Mouse (Mus musculus) lung, postnatal 0 days (tissue): Measurements from ENCODE around the gene Prdm16. TPM values are rescaled to one million over a fixed set of nuclear protein-coding genes. Genes with fewer than 3 reads are reported as not detected.

ENCODE experiments used
- ATAC-seq: fragments of 200-750 bp; cut with Nextera tagmentation; 2 replicates; pipeline ENCODE4 v1.8.0; 2017; ENCODE audit warnings: moderate library complexity
- DNase-seq: peaks from one replicate; pipeline ENCODE4 v3.0.0-alpha.2; 2016; ENCODE audit warnings: low spot score
- H3K27ac ChIP-seq: fragments of 300-500 bp; sonication (generic); 2 replicates; pipeline ENCODE4 v1.5.1; 2014; ENCODE audit warnings: antibody characterized with exemption, mild to moderate bottlenecking, low read length, mixed read lengths
- H3K27me3 ChIP-seq: fragments of 300-500 bp; sonication (generic); replicated peaks from 2 replicates; pipeline ENCODE4 v1.6.1; 2014; ENCODE audit warnings: low read length, mixed read lengths; ENCODE audit not compliant: insufficient read depth
- H3K36me3 ChIP-seq: fragments of 300-500 bp; sonication (generic); 2 replicates; pipeline ENCODE4 v1.6.1; 2014; ENCODE audit warnings: low read length, mixed read lengths; ENCODE audit not compliant: insufficient read depth
- H3K4me1 ChIP-seq: fragments of 300-500 bp; sonication (generic); 2 replicates; pipeline ENCODE4 v1.6.1; 2014; ENCODE audit warnings: antibody characterized with exemption, low read depth, low read length, mixed read lengths; ENCODE audit not compliant: insufficient read depth
- H3K4me2 ChIP-seq: fragments of 300-500 bp; sonication (generic); replicated peaks from 2 replicates; pipeline ENCODE4 v1.6.1; 2014; ENCODE audit warnings: low read depth, mild to moderate bottlenecking, low read length, moderate library complexity, mixed read lengths
- H3K4me3 ChIP-seq: fragments of 300-500 bp; sonication (generic); 2 replicates; pipeline ENCODE4 v1.5.1; 2014; ENCODE audit warnings: low read depth, low read length
- H3K9ac ChIP-seq: fragments of 300-500 bp; sonication (generic); replicated peaks from 2 replicates; pipeline ENCODE4 v1.6.1; 2014; ENCODE audit warnings: low read depth, mild to moderate bottlenecking
- H3K9me3 ChIP-seq: fragments of 300-500 bp; sonication (generic); 2 replicates; pipeline ENCODE4 v1.6.1; 2016; ENCODE audit warnings: low read length, mixed read lengths
- CTCF ChIP-seq: IDR thresholded peaks from 2 replicates; pipeline ENCODE4 v1.5.1; 2016; ENCODE audit warnings: antibody characterized with exemption, mild to moderate bottlenecking
- EP300 ChIP-seq: IDR thresholded peaks from 2 replicates; pipeline ENCODE4 v1.6.1; 2016; ENCODE audit warnings: antibody characterized with exemption, mild to moderate bottlenecking, control low read depth
- WGBS: fragments of 180-500 bp; shearing (Covaris S2); extraction: QIAGEN DNeasy Blood & Tissue Kit; methylation state at CpG from one replicate; pipeline ENCODE4 v1.1.7; 2014; 5-methylcytosine and 5-hydroxymethylcytosine counted together
- polyA plus RNA-seq: library from polyadenylated mRNA; unstranded; fragments of >200 nt; fragmentation: Nextera tagmentation; extraction: Ambion mirVana; gene quantifications from 2 replicates; pipeline ENCODE4 v1.2.1, GENCODE M21; 2015

Prdm16 gene
- polyA plus RNA-seq, 1 experiment from 2014 or later, result 15.2 TPM

DNA sequence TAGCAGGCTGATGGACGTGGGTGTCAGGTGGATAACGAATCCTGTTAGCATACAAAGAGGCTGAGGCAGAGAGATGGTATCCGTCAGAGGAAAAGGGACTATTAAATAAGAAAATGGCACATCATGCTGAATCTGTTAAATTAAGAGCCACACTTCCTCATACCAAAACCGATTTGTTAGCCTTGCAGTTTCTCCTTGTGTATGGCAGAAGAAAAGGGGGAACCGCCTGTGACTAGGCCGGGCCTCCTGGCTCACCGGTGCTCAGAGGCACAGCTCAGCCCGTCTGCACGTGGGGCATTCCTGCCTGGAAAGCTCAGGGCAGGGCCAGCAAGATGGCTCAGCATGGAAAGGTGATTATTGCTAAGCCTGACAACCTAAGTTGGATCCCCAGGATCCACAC lies 171.6 kb downstream of the Prdm16 start:
- Histone ChIP-seq H3K9me3 (no peaks in the 10 kb centered on the region), H3K36me3 (no peaks in the 10 kb centered on the region), H3K27me3 (no peaks in the 10 kb centered on the region), H3K4me1 (no peaks in the 10 kb centered on the region), H3K9ac (no peak overlapping the region), H3K27ac (no peak overlapping the region), H3K4me3 (no peak overlapping the region), H3K4me2 (no peak overlapping the region)
- ATAC-seq (no peak), DNase-seq (no peak)
- WGBS, result 58% methylated on average over 9 of the region's 9 CpGs
- TF ChIP-seq CTCF (no peak), EP300 (no peak)

DNA sequence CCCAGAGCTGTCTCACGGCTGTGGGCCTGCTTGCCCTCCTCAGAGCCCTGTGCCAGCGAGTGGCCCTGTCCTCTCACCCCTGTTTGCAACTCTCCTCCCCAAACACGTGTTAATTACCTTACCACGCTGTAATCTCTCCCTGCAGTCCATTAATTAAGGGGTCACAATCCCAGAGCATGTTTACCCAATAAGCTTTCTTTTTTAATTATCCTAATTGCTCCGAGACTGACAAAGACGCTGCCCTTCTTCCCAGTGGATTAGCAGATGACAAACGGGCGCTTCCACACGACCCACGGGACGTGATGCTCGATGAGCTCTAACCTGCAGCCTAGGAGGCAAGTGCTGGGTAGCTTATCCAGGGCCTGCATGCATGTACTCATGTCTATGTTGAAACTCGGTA lies 176.7 kb downstream of the Prdm16 start:
- Histone ChIP-seq H3K27ac (no peak overlapping the region), H3K27me3 (no peaks in the 10 kb centered on the region), H3K4me3 (no peak overlapping the region), H3K36me3 (no peaks in the 10 kb centered on the region), H3K4me1 (no peaks in the 10 kb centered on the region), H3K9ac (no peak overlapping the region), H3K4me2 (no peak overlapping the region), H3K9me3 (no peaks in the 10 kb centered on the region)
- ATAC-seq (no peak), DNase-seq (no peak)
- 60% methylated on average over 13 of the region's 13 CpGs for WGBS
- no peak for TF ChIP-seq CTCF
- TF ChIP-seq EP300, result no peak

DNA sequence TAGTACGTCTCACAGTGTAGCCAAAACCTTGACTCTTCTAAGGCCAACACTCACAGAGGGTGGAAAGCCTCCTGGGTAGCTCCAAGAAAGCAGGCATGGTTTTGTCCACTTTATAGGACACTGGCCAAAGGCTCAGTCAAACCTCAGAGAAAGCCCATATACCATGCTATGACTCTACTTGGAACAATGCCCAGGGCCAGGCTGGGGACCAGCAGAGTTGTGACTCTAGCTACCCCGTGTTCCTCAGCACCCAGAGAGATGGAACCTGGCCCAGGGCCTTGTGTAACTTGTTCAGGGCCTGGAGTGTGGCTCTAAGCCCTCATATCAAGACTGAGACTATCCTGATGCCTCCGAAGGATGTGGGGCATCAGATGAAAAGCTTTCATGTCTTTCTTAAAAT lies 178.9 kb downstream of the Prdm16 start:
- Histone ChIP-seq H3K4me3 (no peak overlapping the region), H3K36me3 (no peaks in the 10 kb centered on the region), H3K9me3 (no peaks in the 10 kb centered on the region), H3K27ac (no peak overlapping the region), H3K4me2 (no peak overlapping the region), H3K9ac (no peak overlapping the region), H3K4me1 (no peaks in the 10 kb centered on the region), H3K27me3 (no peaks in the 10 kb centered on the region)
- no peak for DNase-seq
- 72% methylated on average over 3 of the region's 3 CpGs for WGBS
- ATAC-seq, result no peak
- no peak for TF ChIP-seq EP300
- no peak for TF ChIP-seq CTCF

DNA sequence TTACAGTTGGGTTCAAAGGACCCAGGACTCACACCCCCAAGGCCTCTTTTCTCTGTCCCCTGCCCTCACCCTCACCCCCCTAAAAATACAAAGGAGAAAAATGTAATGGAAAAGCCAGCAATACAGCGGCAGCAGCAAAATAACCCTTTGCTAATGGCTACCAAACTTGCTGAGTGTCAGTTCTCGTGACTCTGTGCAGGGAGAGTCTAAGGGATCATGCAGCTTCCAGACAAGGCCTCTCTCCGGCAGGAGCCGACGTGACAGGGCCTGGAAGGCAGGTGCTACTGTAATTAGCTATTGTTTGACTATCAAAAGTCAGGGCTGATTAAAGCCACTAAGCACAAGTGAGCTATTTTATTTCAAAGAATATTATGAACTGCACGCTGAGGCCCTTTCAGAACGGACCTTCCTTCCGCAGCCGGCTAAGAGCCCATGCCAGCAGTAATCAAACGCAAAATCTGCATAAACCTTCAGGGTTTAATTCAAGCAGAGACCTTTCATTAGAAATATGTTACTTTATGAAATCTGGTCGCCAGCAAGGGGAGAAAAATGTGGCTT lies 180.3 kb downstream of the Prdm16 start:
- Histone ChIP-seq H3K36me3 (no peaks in the 10 kb centered on the region), H3K9ac (no peak overlapping the region), H3K27me3 (no peaks in the 10 kb centered on the region), H3K27ac (no peak overlapping the region), H3K4me1 (no peaks in the 10 kb centered on the region), H3K9me3 (no peaks in the 10 kb centered on the region), H3K4me2 (no peak overlapping the region), H3K4me3 (no peak overlapping the region)
- DNase-seq (no peak), ATAC-seq (no peak)
- WGBS, result 65% methylated on average over 11 of the region's 11 CpGs
- TF ChIP-seq EP300 (no peak), CTCF (no peak)

DNA sequence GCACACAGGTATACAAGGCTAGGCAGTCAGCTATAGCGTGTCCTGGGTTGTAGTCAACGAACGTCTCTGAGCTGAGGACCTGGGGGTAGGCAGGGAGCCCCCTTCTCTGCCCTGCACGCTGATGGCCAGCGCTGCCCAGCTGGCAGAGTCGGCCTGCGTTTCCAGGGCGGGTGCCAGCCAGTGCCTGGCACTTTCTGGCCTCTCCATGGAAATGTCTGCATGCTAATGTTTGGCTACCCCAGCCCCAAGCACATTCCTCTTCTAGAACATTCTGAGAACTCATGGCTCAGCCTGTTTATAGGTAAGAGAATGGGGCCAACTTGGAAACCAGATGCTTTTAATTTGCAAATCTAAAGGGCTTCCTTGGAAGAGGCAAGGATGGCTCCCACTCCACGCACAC lies 186.2 kb downstream of the Prdm16 start:
- 70% methylated on average over 9 of the region's 9 CpGs for WGBS
- no peak for DNase-seq
- no peaks in the 10 kb centered on the region for H3K4me1 ChIP-seq
- H3K4me2 ChIP-seq, result no peak overlapping the region
- no peaks in the 10 kb centered on the region for H3K36me3 ChIP-seq
- H3K4me3 ChIP-seq, result no peak overlapping the region
- ATAC-seq, result 0 out of 2 replicates have a peak, but pooled peaks have one; percentile 4
- no peak for TF ChIP-seq CTCF
- no peak for TF ChIP-seq EP300
- H3K9ac ChIP-seq, result no peak overlapping the region
- no peaks in the 10 kb centered on the region for H3K9me3 ChIP-seq
- H3K27me3 ChIP-seq, result no peaks in the 10 kb centered on the region
- H3K27ac ChIP-seq, result peak overlapping the region; percentile 45

DNA sequence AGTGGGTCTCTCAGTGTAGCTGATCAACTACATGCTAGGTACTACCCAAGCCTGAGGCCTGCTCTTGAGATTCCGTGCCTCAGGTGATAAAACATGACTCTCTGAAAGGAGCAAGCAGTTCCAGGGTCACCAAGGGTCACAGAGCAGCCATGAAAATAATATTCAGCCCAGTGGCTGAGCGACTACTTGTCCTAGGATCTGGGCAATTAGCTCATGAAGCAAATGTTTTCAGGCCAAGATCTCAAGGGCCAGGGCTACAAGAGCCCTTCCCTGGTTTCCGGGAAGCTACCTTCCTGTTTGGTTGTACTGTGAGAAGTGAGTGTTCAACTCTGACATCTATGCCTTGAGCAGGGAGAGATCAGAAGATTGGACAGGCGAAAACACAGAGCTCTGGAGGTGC lies 186.6 kb downstream of the Prdm16 start:
- Histone ChIP-seq H3K4me3 (no peak overlapping the region), H3K36me3 (no peaks in the 10 kb centered on the region), H3K27me3 (no peaks in the 10 kb centered on the region), H3K4me1 (no peaks in the 10 kb centered on the region), H3K27ac (peak overlapping the region; percentile 45), H3K9me3 (no peaks in the 10 kb centered on the region), H3K9ac (no peak overlapping the region), H3K4me2 (no peak overlapping the region)
- TF ChIP-seq CTCF (no peak), EP300 (0 out of 2 replicates have a peak, but pooled peaks have one; percentile 8)
- 52% methylated on average over 4 of the region's 4 CpGs for WGBS
- DNase-seq, result peak; percentile 53
- peak; percentile 53 for ATAC-seq

DNA sequence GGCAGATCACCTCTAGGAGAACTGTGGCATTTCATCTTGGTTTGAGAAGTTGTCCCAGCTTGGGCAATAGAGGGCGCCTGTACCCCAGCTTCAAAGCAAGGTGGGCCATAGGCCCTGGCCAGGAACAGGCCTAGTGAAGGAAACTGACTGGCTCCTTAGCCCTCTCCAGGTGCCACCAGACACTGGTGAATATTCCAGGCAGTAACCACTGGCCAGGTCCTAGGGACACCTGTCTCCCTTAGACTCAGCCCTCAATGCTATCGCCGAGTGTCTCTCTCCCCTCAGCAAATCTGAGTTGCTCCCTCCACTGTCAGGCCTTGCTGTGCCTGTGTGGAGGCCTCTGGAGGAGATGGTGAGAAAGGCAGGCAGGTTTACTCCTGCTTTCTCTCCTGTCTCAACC lies 187.3 kb downstream of the Prdm16 start:
- 17% methylated on average over 3 of the region's 3 CpGs for WGBS
- H3K4me3 ChIP-seq, result no peak overlapping the region
- H3K9me3 ChIP-seq, result no peaks in the 10 kb centered on the region
- DNase-seq (peak; percentile 64), ATAC-seq (peak; percentile 51)
- no peak overlapping the region for H3K4me2 ChIP-seq
- peak overlapping the region; percentile 45 for H3K27ac ChIP-seq
- peak; percentile 74 for TF ChIP-seq CTCF
- no peak for TF ChIP-seq EP300
- no peaks in the 10 kb centered on the region for H3K36me3 ChIP-seq
- H3K4me1 ChIP-seq, result no peaks in the 10 kb centered on the region
- H3K27me3 ChIP-seq, result no peaks in the 10 kb centered on the region
- no peak overlapping the region for H3K9ac ChIP-seq
